Mouse (Mus musculus): ENCODE results near the gene Ccdc18.

DNA sequence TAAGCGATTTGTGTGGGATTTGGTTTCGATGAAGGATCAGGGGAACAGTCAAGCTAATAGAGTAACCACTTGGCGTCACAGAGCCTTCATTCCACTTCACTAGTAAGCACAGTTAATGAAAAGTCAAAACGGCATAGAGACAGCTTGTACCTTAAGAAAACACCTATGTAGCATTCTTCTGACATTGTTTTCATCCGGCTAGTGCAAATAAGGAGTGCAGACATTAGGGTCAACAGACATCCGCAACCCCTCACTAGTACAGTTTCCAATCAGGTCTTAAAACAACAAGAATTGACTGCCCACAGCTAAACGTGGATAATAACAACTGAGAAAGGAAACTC lies 137.1 kb downstream of the Ccdc18 start:
- TF ChIP-seq CTCF (IDR thresholded peaks at IDR 0.05; ENCODE audit: low read depth, low read length) (no peak), GATA1 (IDR thresholded peaks at IDR 0.05; ENCODE audit: borderline replicate concordance, low read length) (no peak)

Measured in G1E (cell line).